Comparison of ENCODE assay signal across 8 mouse cellular contexts in the genomic region with DNA sequence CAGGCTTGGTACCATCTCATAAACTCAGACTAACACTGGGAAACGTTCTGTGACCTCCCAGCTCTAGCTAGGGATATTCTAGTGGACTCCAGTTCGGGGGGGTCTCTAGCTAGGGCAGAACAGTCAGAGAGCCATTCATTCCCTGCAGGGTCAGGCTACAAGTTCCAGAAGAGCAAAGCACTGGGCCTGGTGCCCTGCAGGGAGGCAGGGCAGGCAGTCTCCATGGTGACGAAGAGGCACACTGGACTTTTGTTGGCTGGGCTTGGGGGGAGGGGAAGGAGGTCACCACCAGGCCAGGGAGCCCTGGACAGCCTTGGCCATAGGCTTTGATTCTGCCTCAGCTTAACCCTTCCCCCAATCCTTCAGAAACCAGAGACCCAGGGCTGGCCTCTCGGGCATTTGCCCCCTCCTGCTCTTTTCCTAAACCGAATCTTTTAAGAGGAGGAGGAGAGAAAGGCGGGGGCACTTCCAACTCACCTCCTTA. TPM values are rescaled to one million over a fixed set of nuclear protein-coding genes. Genes with fewer than 3 reads are reported as not detected.
DNase-seq lines count a peak whose midpoint lies in the region; TF ChIP-seq lines count a peak whose summit lies in the region.

A gene (minus strand): TSS at position 51 of the 484 bp plus-strand sequence.

- H3K4me3 ChIP-seq in lung, adult 2 months (replicated peaks; ENCODE audit: extremely low read depth, low read depth, low read length): peak within 1 kb of the TSS; percentile 74
- H3K4me3 ChIP-seq in cortical plate, adult 2 months (ENCODE audit: insufficient read depth, low read length): peak within 1 kb of the TSS; percentile 41
- H3K4me3 ChIP-seq in hindbrain, embryonic 10.5 days: peak within 1 kb of the TSS; percentile 86
- H3K4me3 ChIP-seq in myocyte: peak within 1 kb of the TSS; percentile 47

- H3K4me1 ChIP-seq in lung, adult 2 months (ENCODE audit: control insufficient read depth, insufficient read depth, low read length): peaks cover 14% of the 10 kb centered on the region
- H3K4me1 ChIP-seq in cortical plate, adult 2 months (ENCODE audit: control insufficient read depth, insufficient read depth, low read length): peaks cover 5% of the 10 kb centered on the region
- peaks cover 68% of the 10 kb centered on the region for H3K4me1 ChIP-seq in hindbrain, embryonic 10.5 days (replicated peaks)

- peaks cover 27% of the 10 kb centered on the region for H3K36me3 ChIP-seq in hindbrain, embryonic 10.5 days
- H3K36me3 ChIP-seq in myocyte (ENCODE audit: control insufficient read depth, insufficient read depth): no peaks in the 10 kb centered on the region

- H3K27me3 ChIP-seq in hindbrain, embryonic 10.5 days (ENCODE audit: insufficient read depth, poor library complexity, severe bottlenecking): no peaks in the 10 kb centered on the region
- H3K27me3 ChIP-seq in myocyte (ENCODE audit: control insufficient read depth, insufficient read depth, insufficient read length): no peaks in the 10 kb centered on the region

- WGBS in lung, adult 2 months: 49% methylated on average over 6 of the region's 6 CpGs
- 2% methylated on average over 6 of the region's 6 CpGs for WGBS in hindbrain, embryonic 10.5 days

- no peaks in the 10 kb centered on the region for H3K9me3 ChIP-seq in hindbrain, embryonic 10.5 days

- no peak for TF ChIP-seq POLR2A in lung, adult 2 months (IDR thresholded peaks at IDR 0.05; ENCODE audit: borderline replicate concordance, extremely low read depth, low read depth, low read length)
- no peak for TF ChIP-seq POLR2A in cortical plate, adult 2 months (IDR thresholded peaks at IDR 0.05; ENCODE audit: extremely low read depth, insufficient read depth, low read length)
- no peak for TF ChIP-seq POLR2A in myocyte (IDR thresholded peaks at IDR 0.05; ENCODE audit: insufficient read length, low read depth)

- no peaks in the 10 kb centered on the region for H3K79me2 ChIP-seq in myocyte (ENCODE audit: control insufficient read depth, insufficient read depth)

- DNase-seq in lung, adult 2 months: no peak
- DNase-seq in lung, postnatal 10 days: no peak
- peak; percentile 95 for DNase-seq in hindbrain, embryonic 10.5 days (ENCODE audit: low spot score)
- DNase-seq in layer of hippocampus, postnatal 36 days: peak; percentile 59 to 70
- DNase-seq in urinary bladder, postnatal 14 days (ENCODE audit: low spot score): no peak
- no peak for DNase-seq in adrenal gland, adult 18-20 months (ENCODE audit: low spot score in 2 of 2)

- TF ChIP-seq CTCF in lung, adult 2 months (IDR thresholded peaks at IDR 0.05; ENCODE audit: insufficient read depth, low read length): no peak
- no peak for TF ChIP-seq CTCF in cortical plate, adult 2 months (IDR thresholded peaks at IDR 0.05; ENCODE audit: extremely low read depth, insufficient read depth, low read length)

- peak within 1 kb of the TSS; percentile 11 for H3ac ChIP-seq in myocyte (ENCODE audit: control insufficient read depth, insufficient read length)

- peak within 1 kb of the TSS; percentile 82 for H3K27ac ChIP-seq in cortical plate, adult 2 months (ENCODE audit: insufficient read depth, low read length)
- H3K27ac ChIP-seq in hindbrain, embryonic 10.5 days: peak within 1 kb of the TSS; percentile 95

- H3K4me2 ChIP-seq in myocyte (ENCODE audit: low read depth): peak within 1 kb of the TSS; percentile 93

TF ChIP-seq in myocyte, 11 proteins besides CTCF, POLR2A, EP300 and RAD21:
- no peak for TF ChIP-seq REST (IDR thresholded peaks at IDR 0.05; ENCODE audit: insufficient read depth, insufficient read length)
- no peak for TF ChIP-seq SRF (IDR thresholded peaks at IDR 0.05; ENCODE audit: control insufficient read depth, insufficient read length, low read depth)
- TF ChIP-seq MYOD1 (IDR thresholded peaks at IDR 0.05; ENCODE audit: control insufficient read depth in 1 of 3, insufficient read length in 2 of 3, low read depth in 2 of 3): no peak
- TF ChIP-seq TCF3 (IDR thresholded peaks at IDR 0.05; ENCODE audit: insufficient read length, low read depth): no peak
- no peak for TF ChIP-seq MAX (IDR thresholded peaks at IDR 0.05; ENCODE audit: low read depth)
- TF ChIP-seq USF1 (IDR thresholded peaks at IDR 0.05; ENCODE audit: low read depth): no peak
- TF ChIP-seq E2F4 (IDR thresholded peaks at IDR 0.05; ENCODE audit: insufficient read depth): no peak
- TF ChIP-seq POLR2AphosphoS2 (IDR thresholded peaks at IDR 0.05; ENCODE audit: insufficient read length, low read depth): no peak

RNA-seq across cellular contexts. Expression of the gene that starts here (rescaled TPM):
- 0.41 TPM in 1 of 2 replicates, not detected in the other for polyA plus RNA-seq in lung, adult 2 months (2012; rRNA removed)
- 2.3 and 4.0 TPM in 2 replicates for polyA plus RNA-seq in cortical plate, adult 2 months (2012; rRNA removed)
- polyA plus RNA-seq in hindbrain, embryonic 10.5 days (2016; fragmentation: Nextera tagmentation; extraction: Ambion mirVana): 3.4 and 4.5 TPM in 2 replicates
- under 1 TPM in 1 of 2 experiments, not detected in 1; 0.81 TPM for total RNA-seq in layer of hippocampus, postnatal 36 days (2021)
- polyA plus RNA-seq in myocyte (2012; fragmentation: generic; extraction: Trizol): not detected
- total RNA-seq in adrenal gland, adult 18-20 months (2021): 1 to 10 TPM in 1 of 2 experiments, not detected in 1; 1.4 TPM

Comparison
In these comparisons a context has a peak if more than half of its experiments do, and no peak if none do; other contexts are left out.
1. Peak in DNase-seq in layer of hippocampus, postnatal 36 days; RNA of the gene not detected or under 1 TPM.